Mouse (Mus musculus): ENCODE measurements around the gene Tent4b.

Tent4b gene

DNA sequence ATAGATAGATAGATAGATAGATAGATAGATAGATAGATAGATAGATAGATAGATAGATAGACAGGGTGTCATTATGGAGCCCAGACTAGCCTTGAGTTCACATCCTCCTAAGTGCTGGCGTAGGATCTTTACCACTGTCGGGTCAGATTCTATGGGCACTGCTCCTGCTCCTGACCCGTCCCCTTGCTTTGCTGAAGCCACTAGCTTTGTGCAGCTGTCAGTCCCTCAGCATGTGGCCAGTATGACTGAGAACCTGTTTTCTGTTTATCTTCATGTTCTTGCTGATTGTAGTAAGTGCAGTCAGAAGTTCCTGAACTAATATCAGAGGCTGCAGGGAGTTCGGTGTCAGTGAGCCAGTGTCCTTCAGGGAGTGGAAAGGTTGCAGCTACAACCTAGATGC lies 108.7 kb downstream of the Tent4b start:
- DNase-seq = no peak
